Mouse (Mus musculus) heart, adult 2 months (tissue): Measurements from ENCODE around the gene Ptprd. TPM values are rescaled to one million over a fixed set of nuclear protein-coding genes. Genes with fewer than 3 reads are reported as not detected.

Source experiments
- DNase-seq, 2 experiments: peaks; one replicate each; pipeline ENCODE4 v3.0.0; 2021
- H3K27ac ChIP-seq: fragments of 200-600 bp; 2 replicates; pipeline ENCODE4 v1.8.1; 2022
- H3K27me3 ChIP-seq: fragments of 200-500 bp; 2 replicates; pipeline ENCODE4 v1.6.1; 2012; ENCODE audit warnings: mild to moderate bottlenecking, low read length, inconsistent platforms, mixed read lengths; ENCODE audit not compliant: control insufficient read depth, insufficient read depth
- H3K36me3 ChIP-seq: fragments of 200-500 bp; 2 replicates; pipeline ENCODE4 v1.6.1; 2012; ENCODE audit warnings: low read length, inconsistent platforms; ENCODE audit not compliant: control insufficient read depth, insufficient read depth
- H3K4me1 ChIP-seq: fragments of 200-500 bp; 2 replicates; pipeline ENCODE4 v1.6.1; 2011; ENCODE audit warnings: low read length; ENCODE audit not compliant: control insufficient read depth, insufficient read depth
- H3K4me3 ChIP-seq: fragments of 200-600 bp; 2 replicates; pipeline ENCODE4 v1.8.1; 2022
- H3K79me2 ChIP-seq: fragments of 200-500 bp; replicated peaks from 2 replicates; pipeline ENCODE4 v1.6.1; 2012; ENCODE audit warnings: mild to moderate bottlenecking, inconsistent platforms, low read length, moderate library complexity, mixed read lengths; ENCODE audit not compliant: control insufficient read depth, insufficient read depth
- H3K9ac ChIP-seq: fragments of 200-500 bp; 2 replicates; pipeline ENCODE4 v1.6.1; 2012; ENCODE audit warnings: low read depth, mild to moderate bottlenecking, control low read depth, inconsistent platforms, low read length, mixed read lengths
- CTCF ChIP-seq: fragments of 200-600 bp; IDR thresholded peaks from 2 replicates; pipeline ENCODE4 v1.8.1; 2022; ENCODE audit warnings: antibody characterized with exemption, mild to moderate bottlenecking, moderate library complexity
- EP300 ChIP-seq: fragments of 200-500 bp; IDR thresholded peaks from 2 replicates; pipeline ENCODE4 v1.6.1; 2011; ENCODE audit warnings: low read depth, low read length, control low read depth; ENCODE audit not compliant: insufficient read depth
- POLR2A ChIP-seq: fragments of 200-500 bp; IDR thresholded peaks from 2 replicates; pipeline ENCODE4 v1.6.1; 2011; ENCODE audit warnings: mild to moderate bottlenecking, low read depth, low read length, control low read depth; ENCODE audit not compliant: insufficient read depth
- WGBS: fragments of 180-500 bp; shearing (Covaris S2); methylation state at CpG from one replicate; pipeline ENCODE4 v1.1.7; 2018; 5-methylcytosine and 5-hydroxymethylcytosine counted together
- intact Hi-C: fragments of 180-260 bp; cut with DNase I; formaldehyde crosslinking; loops from one replicate; pipeline ENCODE4 v1.15.1; 2025
- polyA plus RNA-seq: library from polyadenylated mRNA; depleted of rRNA; stranded (reverse); fragments of >200 nt; gene quantifications from 2 replicates; pipeline ENCODE4 v1.2.3, GENCODE M21; 2012
- total RNA-seq, 2 experiments: library from RNA; stranded (reverse); gene quantifications; 2 replicates each; pipeline ENCODE4 v1.2.3; 2021

Gene Ptprd
- total and polyA plus RNA-seq, 3 experiments, result 2.7 to 7.0 (median 5.3) TPM

DNA sequence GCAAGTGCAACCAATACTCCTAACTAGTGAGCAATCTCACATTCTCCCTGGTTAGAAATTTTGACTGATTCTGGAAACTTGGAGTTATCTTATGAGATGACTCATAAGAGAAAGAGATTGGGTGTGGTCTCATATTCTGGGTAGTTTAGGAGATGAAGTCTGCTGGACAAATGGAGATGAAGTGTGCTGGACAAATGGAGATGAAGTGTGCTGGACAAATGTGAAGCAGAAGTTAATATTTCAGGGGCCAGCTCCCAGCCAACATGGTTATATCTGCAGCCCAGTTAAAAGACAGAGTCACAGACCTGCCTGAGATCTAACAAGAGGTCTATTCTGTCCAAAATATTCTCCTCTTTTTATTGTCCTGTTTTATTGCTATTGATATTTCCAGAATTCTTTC is 1645.8 kb downstream of the Ptprd start:
- H3K4me1 ChIP-seq, result no peaks in the 10 kb centered on the region
- no peak overlapping the region for H3K9ac ChIP-seq
- no peak for TF ChIP-seq CTCF
- no peak for TF ChIP-seq POLR2A
- no peak for TF ChIP-seq EP300
- H3K79me2 ChIP-seq, result no peaks in the 10 kb centered on the region
- no peak overlapping the region for H3K4me3 ChIP-seq
- H3K27me3 ChIP-seq, result no peaks in the 10 kb centered on the region
- intact Hi-C loops, result no loop called here
- H3K36me3 ChIP-seq, result no peaks in the 10 kb centered on the region
- DNase-seq, result no peak
- no peak overlapping the region for H3K27ac ChIP-seq

DNA sequence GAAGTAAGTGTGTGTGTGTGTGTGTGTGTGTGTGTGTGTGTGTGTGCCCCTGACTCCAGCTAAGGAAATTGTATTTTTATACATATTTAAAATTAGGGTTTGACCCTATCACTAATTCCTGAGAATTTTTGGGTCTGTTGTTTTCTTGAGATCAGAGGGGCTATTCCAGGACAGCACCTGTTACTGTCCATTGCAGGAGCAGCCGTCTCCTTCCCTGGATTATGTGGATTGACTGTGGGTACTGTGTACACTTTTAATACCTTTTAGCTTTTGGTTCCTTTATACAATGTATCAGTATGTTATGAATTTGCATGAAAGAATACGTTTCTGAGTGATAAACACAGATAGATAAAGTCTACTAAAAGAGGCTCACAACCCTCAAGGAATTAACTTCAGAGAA is 1670.0 kb downstream of the Ptprd start:
- Histone ChIP-seq H3K79me2 (no peaks in the 10 kb centered on the region), H3K4me1 (no peaks in the 10 kb centered on the region), H3K27me3 (no peaks in the 10 kb centered on the region), H3K27ac (no peak overlapping the region), H3K9ac (no peak overlapping the region), H3K36me3 (no peaks in the 10 kb centered on the region), H3K4me3 (no peak overlapping the region)
- intact Hi-C loops, result no loop called here
- no peak for TF ChIP-seq EP300
- TF ChIP-seq POLR2A, result no peak
- TF ChIP-seq CTCF, result no peak
- no peak for DNase-seq
- 72% methylated on average over 2 of the region's 2 CpGs for WGBS

DNA sequence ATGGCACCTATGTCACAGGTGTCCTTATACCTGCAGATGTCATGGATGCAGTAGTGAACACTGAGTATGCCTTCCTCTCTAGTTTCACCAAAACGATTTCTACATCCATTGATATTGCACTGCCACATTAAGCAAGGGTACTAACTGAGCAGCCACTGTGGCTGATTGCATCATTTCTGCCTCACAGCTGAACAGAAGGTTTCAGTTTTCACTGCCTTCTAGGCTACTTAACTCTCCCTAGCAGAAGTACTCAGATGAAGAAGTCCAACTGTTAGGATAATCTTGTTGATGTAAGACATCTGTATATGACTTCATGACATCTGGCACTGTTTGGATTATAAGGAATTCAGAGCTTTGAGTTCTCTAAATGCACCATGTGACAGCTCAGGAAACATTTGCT is 1678.8 kb downstream of the Ptprd start:
- Histone ChIP-seq H3K4me3 (no peak overlapping the region), H3K27me3 (no peaks in the 10 kb centered on the region), H3K4me1 (no peaks in the 10 kb centered on the region; the same call in 1 of the 2 replicates), H3K9ac (no peak overlapping the region), H3K27ac (no peak overlapping the region), H3K36me3 (no peaks in the 10 kb centered on the region), H3K79me2 (no peaks in the 10 kb centered on the region)
- DNase-seq, result peak in 1 of 2 experiments; percentile 3
- TF ChIP-seq CTCF (no peak), POLR2A (no peak), EP300 (no peak)
- 39% methylated on average over 1 of the region's 1 CpGs for WGBS
- intact Hi-C loops, result no loop called here

DNA sequence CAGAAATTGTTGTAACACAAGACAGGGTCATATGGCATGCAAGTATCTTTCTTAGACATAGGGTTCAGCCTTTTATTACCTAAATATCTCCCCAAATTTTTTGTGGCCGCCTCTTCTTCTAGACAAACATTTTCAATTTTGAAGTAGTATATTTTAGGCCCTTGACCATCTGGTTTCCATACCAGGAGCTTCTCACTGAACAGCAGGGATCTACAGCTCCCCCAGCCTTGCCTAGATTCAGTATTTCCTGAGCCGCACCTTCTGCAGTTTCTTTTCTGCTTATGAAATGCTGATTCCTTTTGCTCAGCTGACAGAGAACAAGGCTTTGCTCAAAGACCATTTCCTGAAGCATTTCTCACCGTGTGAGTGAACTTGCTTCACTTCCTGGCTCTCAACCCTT is 1686.5 kb downstream of the Ptprd start:
- WGBS, result 54% methylated on average over 3 of the region's 3 CpGs
- no peak overlapping the region for H3K9ac ChIP-seq
- no peak overlapping the region for H3K27ac ChIP-seq
- intact Hi-C loops, result no loop called here
- no peak for TF ChIP-seq POLR2A
- no peak for TF ChIP-seq EP300
- TF ChIP-seq CTCF, result no peak
- DNase-seq, result no peak
- H3K79me2 ChIP-seq, result no peaks in the 10 kb centered on the region
- H3K27me3 ChIP-seq, result no peaks in the 10 kb centered on the region
- H3K36me3 ChIP-seq, result no peaks in the 10 kb centered on the region
- no peaks in the 10 kb centered on the region for H3K4me1 ChIP-seq
- no peak overlapping the region for H3K4me3 ChIP-seq

DNA sequence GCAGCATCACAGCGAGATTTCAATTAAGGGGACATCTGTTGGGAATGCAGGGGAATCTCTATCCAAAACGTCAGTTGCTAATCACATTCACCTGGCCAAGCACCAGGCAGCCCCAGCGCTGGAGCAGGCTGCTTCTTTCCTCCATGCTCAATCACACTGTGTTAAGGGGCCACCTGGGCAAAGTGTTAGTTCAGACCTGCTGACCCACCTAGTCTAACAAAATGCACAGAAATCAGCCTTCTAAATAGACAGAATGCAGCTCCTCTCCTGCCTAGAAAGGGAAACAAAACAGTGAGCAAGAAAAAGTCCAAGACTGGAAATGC is 1708.5 kb downstream of the Ptprd start:
- Histone ChIP-seq H3K27ac (no peak overlapping the region), H3K9ac (no peak overlapping the region), H3K4me3 (no peak overlapping the region), H3K79me2 (no peaks in the 10 kb centered on the region), H3K27me3 (no peaks in the 10 kb centered on the region), H3K36me3 (no peaks in the 10 kb centered on the region), H3K4me1 (no peaks in the 10 kb centered on the region)
- no peak for TF ChIP-seq CTCF
- intact Hi-C loops, result no loop called here
- WGBS, result 29% methylated on average over 3 of the region's 3 CpGs
- DNase-seq, result no peak

DNA sequence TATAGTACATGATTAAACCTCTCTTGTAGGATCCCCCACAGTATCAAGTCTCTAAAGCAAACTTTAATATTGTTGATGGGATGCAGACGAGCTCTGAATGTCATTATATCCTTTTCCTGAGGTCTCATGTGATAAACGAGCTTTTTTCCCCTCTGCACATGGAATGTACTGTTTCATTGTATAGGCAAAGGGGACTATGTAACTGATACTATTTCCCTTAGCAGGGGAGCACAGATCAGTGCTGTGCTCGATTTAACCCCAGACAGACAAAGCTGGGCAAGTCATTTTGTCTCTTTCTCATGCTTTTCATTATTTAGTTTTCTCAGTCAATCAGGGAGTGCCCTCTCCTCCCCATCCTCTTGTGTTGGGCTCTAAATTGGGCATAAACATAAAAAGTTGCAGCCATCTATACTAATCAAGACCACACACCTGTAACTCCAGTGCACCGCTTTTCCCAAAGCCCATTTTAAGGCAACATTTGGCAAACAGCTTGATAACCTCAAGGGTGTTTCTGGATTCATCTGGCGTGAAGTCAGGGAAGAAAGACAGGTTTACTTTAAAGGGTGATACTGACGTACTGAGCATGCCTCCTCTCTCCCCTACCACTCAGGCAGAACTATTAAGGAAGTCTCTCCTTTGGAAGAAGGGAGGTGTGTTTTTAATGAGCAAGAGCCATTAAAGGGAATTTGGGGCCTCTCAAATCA is 1709.0 kb downstream of the Ptprd start:
- no peak for DNase-seq
- H3K27me3 ChIP-seq, result no peaks in the 10 kb centered on the region
- TF ChIP-seq CTCF (no peak), EP300 (no peak), POLR2A (no peak)
- H3K27ac ChIP-seq, result no peak overlapping the region
- no peaks in the 10 kb centered on the region for H3K36me3 ChIP-seq
- WGBS, result 60% methylated on average over 6 of the region's 6 CpGs
- H3K79me2 ChIP-seq, result no peaks in the 10 kb centered on the region
- intact Hi-C loops, result no loop called here
- no peaks in the 10 kb centered on the region for H3K4me1 ChIP-seq
- H3K9ac ChIP-seq, result no peak overlapping the region
- H3K4me3 ChIP-seq, result no peak overlapping the region
